Mouse (Mus musculus) cerebellum, adult 8-10 months (tissue): Measurements from ENCODE around the gene St3gal5.

Experiments used
- DNase-seq: peaks from one replicate; pipeline ENCODE4 v3.0.0; 2022

Gene St3gal5

GRCm38 (mm10) chr6:72098021-72098655 lies 746 bp downstream of the St3gal5 start:
- DNase-seq: peak; percentile 51

- DNase-seq: peak; percentile 55
Measured at GRCm38 (mm10) chr6:72098691-72099090, 1.3 kb downstream of the St3gal5 start.

DNA sequence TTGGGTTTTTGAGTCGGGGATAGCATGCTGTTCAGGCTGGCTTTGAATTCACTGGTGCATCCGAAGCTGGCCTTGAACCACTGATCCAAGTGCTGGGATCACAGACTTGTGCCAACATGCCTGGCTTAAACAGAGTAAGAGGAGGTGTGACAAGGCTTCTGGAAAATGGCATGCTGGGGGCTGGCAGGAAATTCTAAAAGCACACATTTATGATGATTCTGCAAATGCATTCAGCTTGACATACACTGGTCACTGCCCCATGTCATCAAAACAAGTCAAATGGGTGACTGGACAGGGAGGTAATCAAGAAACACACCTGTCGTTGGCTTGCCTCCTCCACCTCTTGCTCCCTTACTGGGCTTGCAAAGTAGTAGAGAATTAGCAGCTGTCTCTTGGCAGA lies 1.9 kb downstream of the St3gal5 start:
- no peak for DNase-seq

- no peak for DNase-seq
Measured at GRCm38 (mm10) chr6:72100171-72100570, 2.8 kb downstream of the St3gal5 start.

GRCm38 (mm10) chr6:72100939-72101338 lies 3.5 kb downstream of the St3gal5 start:
- DNase-seq: no peak

GRCm38 (mm10) chr6:72101386-72101785 lies 4.0 kb downstream of the St3gal5 start:
- no peak for DNase-seq

- DNase-seq: no peak
Measured at GRCm38 (mm10) chr6:72102066-72102465, 4.7 kb downstream of the St3gal5 start.

DNA sequence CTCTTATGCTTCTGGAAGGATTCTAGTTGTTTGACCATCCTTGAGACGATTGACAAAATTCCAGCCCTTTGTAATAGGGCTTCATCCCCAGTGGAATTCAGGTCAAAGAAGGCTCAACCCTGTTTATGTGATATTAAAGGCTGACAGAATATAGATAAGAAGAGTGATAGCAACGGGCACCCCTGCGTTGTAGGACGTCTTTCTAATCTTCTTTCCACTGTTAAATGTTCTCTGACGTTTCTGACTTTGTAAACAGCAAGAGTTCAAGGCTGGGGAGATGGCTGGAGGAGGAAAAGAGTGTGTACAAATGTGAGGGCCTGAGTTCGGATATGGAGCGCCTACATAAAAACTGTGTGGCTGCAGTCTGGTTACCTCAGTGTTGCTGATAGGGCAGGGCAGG lies 7.1 kb downstream of the St3gal5 start:
- no peak for DNase-seq

DNA sequence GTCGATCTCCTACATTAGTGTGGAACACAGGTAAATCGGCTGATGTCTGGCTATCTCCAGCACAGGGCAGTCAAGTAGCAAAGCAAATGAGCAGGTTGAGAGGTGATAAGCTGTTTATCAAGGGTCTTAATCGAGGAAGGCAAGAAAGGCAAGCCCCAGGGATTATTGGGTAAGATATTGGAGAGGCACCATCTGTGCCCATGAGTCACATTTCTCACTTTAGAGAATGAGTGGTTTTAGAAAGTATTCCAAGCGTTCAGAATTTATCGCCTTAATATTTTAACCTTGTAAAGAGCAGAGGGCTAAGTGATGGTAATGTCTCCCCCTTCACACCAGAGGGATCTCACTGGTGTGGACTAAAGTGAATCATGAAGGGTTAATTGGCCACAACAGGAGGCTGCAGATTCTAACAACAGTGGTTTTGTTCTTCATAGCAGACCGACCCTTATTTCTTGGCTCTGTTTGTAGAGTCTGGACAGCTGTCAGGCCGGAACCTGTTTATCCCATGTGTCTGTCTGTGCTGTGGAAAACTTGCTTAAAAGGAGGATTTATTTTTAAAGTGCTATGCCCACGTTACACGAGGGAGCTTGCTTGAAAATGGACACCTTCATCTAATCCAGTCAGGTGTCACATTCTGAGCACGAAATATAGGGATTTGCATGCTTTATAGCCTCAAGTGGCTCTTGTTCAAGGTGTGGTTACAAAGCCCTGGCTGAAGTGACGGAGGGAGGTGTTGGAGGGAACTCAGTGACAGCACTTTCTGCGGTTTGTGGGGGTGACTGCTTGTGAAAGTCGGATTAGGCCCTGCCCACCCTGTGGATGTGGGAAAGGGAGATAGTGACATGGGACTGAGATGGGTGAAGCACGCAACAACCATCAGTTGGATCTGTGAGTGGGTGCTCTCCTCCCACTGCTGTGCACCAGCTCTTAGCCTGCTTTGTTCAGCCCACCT lies 11.8 kb downstream of the St3gal5 start:
- no peak for DNase-seq

- DNase-seq: no peak
Measured at GRCm38 (mm10) chr6:72110577-72110976, 13.2 kb downstream of the St3gal5 start.

DNA sequence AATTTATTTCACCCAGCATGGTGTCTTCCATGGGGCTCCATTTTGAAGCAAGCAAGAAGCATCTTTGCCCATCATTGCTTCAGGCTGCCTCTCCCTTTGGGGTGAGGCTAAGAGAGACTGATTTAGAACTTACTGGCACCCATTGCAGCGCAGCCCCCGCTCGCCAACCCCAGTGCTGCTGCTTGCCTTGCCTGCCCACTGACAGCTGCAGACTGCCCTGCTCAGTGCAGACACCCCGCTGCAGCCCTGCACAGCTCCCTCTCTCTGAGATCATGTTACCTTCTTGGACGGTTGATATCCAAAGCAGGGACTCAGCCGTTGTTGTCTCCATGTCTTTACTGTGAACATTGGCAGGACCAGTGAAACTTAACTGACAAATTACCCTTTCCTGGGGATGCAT lies 15.2 kb downstream of the St3gal5 start:
- no peak for DNase-seq

DNA sequence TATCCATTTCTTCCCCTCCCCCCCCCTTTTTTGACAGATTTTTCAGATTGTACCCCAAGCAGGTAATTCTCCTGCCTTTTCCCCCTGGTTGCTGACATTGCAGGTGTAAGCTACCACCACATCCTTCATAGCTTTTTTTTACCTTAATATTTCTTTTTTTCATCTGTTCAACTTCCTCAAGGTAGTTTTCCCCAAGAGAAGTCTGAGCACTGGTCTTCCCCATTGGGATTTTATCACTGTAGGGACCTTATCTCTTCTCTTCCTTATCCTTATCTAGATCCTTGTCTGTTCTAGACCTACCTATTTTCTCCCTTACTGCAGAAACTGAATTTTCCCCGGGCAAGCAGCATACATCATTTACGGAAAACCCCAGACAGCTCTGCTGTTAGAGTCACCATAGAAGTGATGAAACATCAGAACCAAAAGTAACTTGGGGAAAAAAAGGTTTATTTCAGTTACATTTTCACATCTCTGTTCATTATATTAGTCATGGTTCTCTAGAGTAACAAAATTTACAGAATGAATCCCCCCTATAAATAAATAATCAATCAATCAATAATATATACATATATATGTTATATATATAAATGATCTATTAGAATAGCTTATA lies 15.8 kb downstream of the St3gal5 start:
- DNase-seq: no peak

- no peak for DNase-seq
Measured at GRCm38 (mm10) chr6:72114902-72115301, 17.5 kb downstream of the St3gal5 start.

- DNase-seq: no peak
Measured at GRCm38 (mm10) chr6:72117322-72117968, 20.1 kb downstream of the St3gal5 start.

- no peak for DNase-seq
Measured at GRCm38 (mm10) chr6:72119870-72120269, 22.5 kb downstream of the St3gal5 start.

- no peak for DNase-seq
Measured at GRCm38 (mm10) chr6:72121301-72121700, 23.9 kb downstream of the St3gal5 start.

DNA sequence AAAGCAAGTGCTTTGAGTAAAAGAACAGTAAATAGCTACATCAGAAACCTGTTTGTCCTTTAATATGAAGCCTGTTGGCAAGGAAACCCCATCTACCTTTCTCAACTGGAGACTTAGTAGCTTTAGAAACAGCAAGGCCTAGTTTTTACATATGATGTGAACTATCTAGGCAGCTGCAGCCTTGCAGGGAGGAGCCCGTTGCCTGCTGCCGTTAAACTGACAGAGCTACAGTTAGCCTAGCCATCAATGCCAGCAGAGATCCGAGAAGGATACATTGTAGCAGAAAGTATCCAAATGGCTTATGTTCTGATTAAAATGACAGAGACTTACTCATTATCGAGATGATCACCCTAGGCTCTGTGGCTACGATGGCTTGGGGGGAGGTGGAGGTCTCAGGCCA lies 25.1 kb downstream of the St3gal5 start:
- DNase-seq: no peak

DNA sequence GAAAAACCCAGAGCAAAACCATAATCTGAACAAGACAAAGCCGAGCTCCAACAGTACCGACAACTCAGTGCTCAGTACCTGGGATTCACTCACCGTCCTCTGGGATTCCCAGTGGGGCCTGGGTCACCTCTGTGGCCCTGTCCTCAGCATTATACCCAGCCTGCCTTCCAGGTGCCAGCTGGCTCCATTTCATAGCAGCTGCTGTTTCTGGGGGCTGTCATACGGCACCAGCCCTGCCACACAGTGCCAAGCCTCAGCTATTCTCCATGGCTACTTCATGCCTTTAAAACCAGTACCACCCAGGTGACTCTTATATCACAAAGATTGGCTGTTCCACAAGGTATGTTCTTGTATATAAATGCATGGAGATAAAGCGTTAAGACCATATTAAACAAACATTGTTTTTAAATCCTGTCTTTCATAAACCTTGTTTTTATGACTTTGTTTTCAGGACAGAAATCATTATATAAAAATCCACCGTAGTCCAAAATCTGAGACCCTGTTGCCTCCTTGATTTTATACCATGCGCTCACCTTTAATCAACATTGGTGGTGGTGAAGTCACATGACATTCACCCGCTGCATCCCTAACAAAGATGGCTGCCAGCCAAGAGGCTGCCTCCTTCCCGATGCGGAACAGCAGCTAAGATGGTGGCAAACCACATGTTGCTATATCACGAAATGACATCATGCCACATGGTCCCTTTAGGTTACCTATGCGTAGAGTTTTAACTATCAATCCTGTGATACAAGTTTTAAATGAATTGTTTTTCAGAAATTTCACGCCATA lies 27.1 kb downstream of the St3gal5 start:
- no peak for DNase-seq

GRCm38 (mm10) chr6:72126128-72126917 lies 28.9 kb downstream of the St3gal5 start:
- DNase-seq: no peak

- no peak for DNase-seq
Measured at GRCm38 (mm10) chr6:72130056-72130455, 32.7 kb downstream of the St3gal5 start.

- DNase-seq: no peak
Measured at GRCm38 (mm10) chr6:72132671-72133214, 35.4 kb downstream of the St3gal5 start.
